Mouse (Mus musculus): ENCODE measurements around the gene Tox2.

The Tox2 gene

GRCm38 (mm10) chr2:163202884-163203634 lies at the start of gene Tox2:
Gene Tox2 (plus strand): TSS chr2:163203125.
- peak in 1 of 2 experiments; percentile 50 for DNase-seq (ENCODE audit: low spot score in 2 of 2)

- no peak for DNase-seq (ENCODE audit: low spot score in 2 of 2)
These were observed 48.3 kb upstream of the Tox2 start for GRCm38 (mm10) chr2:163154673-163155072.

- no peak for DNase-seq (ENCODE audit: low spot score in 2 of 2)
These were observed 43.9 kb upstream of the Tox2 start for GRCm38 (mm10) chr2:163158979-163159378.

GRCm38 (mm10) chr2:163164461-163164990 lies 38.4 kb upstream of the Tox2 start:
- peak in 1 of 2 experiments; percentile 2 for DNase-seq (ENCODE audit: low spot score in 2 of 2)

GRCm38 (mm10) chr2:163166067-163166805 lies 36.7 kb upstream of the Tox2 start:
- no peak for DNase-seq (ENCODE audit: low spot score in 2 of 2)

- no peak for DNase-seq (ENCODE audit: low spot score in 2 of 2)
These were observed 31.0 kb upstream of the Tox2 start for GRCm38 (mm10) chr2:163171891-163172290.

GRCm38 (mm10) chr2:163174066-163174465 lies 28.9 kb upstream of the Tox2 start:
- DNase-seq (ENCODE audit: low spot score in 2 of 2) = no peak

- DNase-seq (ENCODE audit: low spot score in 2 of 2) = no peak
These were observed 27.1 kb upstream of the Tox2 start for GRCm38 (mm10) chr2:163175831-163176230.

- no peak for DNase-seq (ENCODE audit: low spot score in 2 of 2)
These were observed 26.4 kb upstream of the Tox2 start for GRCm38 (mm10) chr2:163176502-163176901.

GRCm38 (mm10) chr2:163187552-163187951 lies 15.4 kb upstream of the Tox2 start:
- no peak for DNase-seq (ENCODE audit: low spot score in 2 of 2)

- DNase-seq (ENCODE audit: low spot score in 2 of 2) = no peak
These were observed 13.3 kb upstream of the Tox2 start for GRCm38 (mm10) chr2:163189596-163189995.

GRCm38 (mm10) chr2:163190004-163190441 lies 12.9 kb upstream of the Tox2 start:
- no peak for DNase-seq (ENCODE audit: low spot score in 2 of 2)

GRCm38 (mm10) chr2:163192485-163192884 lies 10.4 kb upstream of the Tox2 start:
- no peak for DNase-seq (ENCODE audit: low spot score in 2 of 2)

- DNase-seq (ENCODE audit: low spot score in 2 of 2) = no peak
These were observed 8.9 kb upstream of the Tox2 start for GRCm38 (mm10) chr2:163194015-163194414.

GRCm38 (mm10) chr2:163194543-163194942 lies 8.4 kb upstream of the Tox2 start:
- no peak for DNase-seq (ENCODE audit: low spot score in 2 of 2)

- DNase-seq (ENCODE audit: low spot score in 2 of 2) = no peak
These were observed 7.7 kb upstream of the Tox2 start for GRCm38 (mm10) chr2:163195106-163195833.

- DNase-seq (ENCODE audit: low spot score in 2 of 2) = no peak
These were observed 7.1 kb upstream of the Tox2 start for GRCm38 (mm10) chr2:163195834-163196145.

- DNase-seq (ENCODE audit: low spot score in 2 of 2) = no peak
These were observed 1.0 kb upstream of the Tox2 start for GRCm38 (mm10) chr2:163201897-163202296.

- no peak for DNase-seq (ENCODE audit: low spot score in 2 of 2)
These were observed 407 bp upstream of the Tox2 start for GRCm38 (mm10) chr2:163202553-163202883.

- peak in 1 of 2 experiments; percentile 25 for DNase-seq (ENCODE audit: low spot score in 2 of 2)
These were observed 966 bp downstream of the Tox2 start for GRCm38 (mm10) chr2:163203635-163204547.

GRCm38 (mm10) chr2:163204548-163205261 lies 1.8 kb downstream of the Tox2 start:
- no peak for DNase-seq (ENCODE audit: low spot score in 2 of 2)

All from natural killer cell, adult 2 months (primary cell).